Mouse (Mus musculus): ENCODE measurements at regions not wholly inside any gene's neighbourhood (a gene's known extent, or its start where the extent isn't known, plus 50 kb on each side); places are given as distances from the start of the nearest gene placed in this dataset.

DNA sequence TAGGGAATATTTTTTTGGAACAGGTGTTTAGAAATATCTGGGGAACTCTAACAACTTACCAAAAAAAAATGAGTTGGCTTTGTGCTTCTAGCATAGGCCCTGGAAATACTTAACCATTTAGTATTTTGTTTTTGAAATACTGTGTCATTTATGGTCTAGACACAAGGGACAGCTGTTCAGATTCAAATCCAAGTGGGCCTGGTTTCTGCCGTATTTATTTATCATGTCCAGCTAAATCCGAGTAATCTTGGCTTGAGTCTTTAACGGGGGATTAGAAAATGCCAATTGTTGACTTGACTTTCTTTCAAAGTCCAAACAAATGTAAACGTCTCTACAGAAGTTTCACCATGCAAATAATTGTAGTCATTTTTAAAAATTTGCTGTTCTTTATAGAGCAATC is 159.6 kb downstream of the Ndfip2 start:
- intact Hi-C loops (cut with DNase I), result no loop called here
- no peak for DNase-seq (ENCODE audit: extremely low spot score in 1 of 2, low spot score in 2 of 2)

- DNase-seq (ENCODE audit: extremely low spot score in 1 of 2, low spot score in 2 of 2), result no peak
- intact Hi-C loops (cut with DNase I), result no loop called here
Measured at GRCm38 (mm10) chr14:105417458-105417960, 159.1 kb downstream of the Ndfip2 start.

GRCm38 (mm10) chr14:105416964-105417363 is 158.6 kb downstream of the Ndfip2 start:
- DNase-seq (ENCODE audit: extremely low spot score in 1 of 2, low spot score in 2 of 2), result no peak
- intact Hi-C loops (cut with DNase I), result no loop called here

- DNase-seq (ENCODE audit: extremely low spot score in 1 of 2, low spot score in 2 of 2), result no peak
- intact Hi-C loops (cut with DNase I), result no loop called here
Measured at GRCm38 (mm10) chr14:105404662-105405061, 146.3 kb downstream of the Ndfip2 start.

DNA sequence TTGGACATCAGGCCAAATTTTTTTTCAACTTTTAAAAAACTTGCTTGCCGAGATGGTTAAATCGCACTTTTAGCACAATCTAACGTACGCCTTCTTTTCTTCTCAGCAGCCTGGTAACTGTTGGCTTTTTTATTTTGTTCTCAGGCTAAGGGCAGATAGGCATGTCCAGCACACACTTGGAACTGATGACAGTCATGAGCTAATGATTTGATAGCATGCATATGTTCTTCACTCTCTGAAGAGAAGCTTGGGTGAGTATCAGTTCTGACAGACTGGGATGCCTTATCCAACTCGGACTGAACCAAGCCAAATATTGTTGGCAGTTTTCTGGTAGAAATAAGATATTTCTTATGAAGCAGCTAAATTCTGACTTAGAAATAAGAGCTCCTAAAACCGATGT is 145.9 kb downstream of the Ndfip2 start:
- intact Hi-C loops (cut with DNase I), result no loop called here
- no peak for DNase-seq (ENCODE audit: extremely low spot score in 1 of 2, low spot score in 2 of 2)

GRCm38 (mm10) chr14:105403256-105403655 is 144.9 kb downstream of the Ndfip2 start:
- intact Hi-C loops (cut with DNase I), result no loop called here
- no peak for DNase-seq (ENCODE audit: extremely low spot score in 1 of 2, low spot score in 2 of 2)

GRCm38 (mm10) chr14:105402556-105402955 is 144.2 kb downstream of the Ndfip2 start:
- no peak for DNase-seq (ENCODE audit: extremely low spot score in 1 of 2, low spot score in 2 of 2)
- intact Hi-C loops (cut with DNase I), result no loop called here

DNA sequence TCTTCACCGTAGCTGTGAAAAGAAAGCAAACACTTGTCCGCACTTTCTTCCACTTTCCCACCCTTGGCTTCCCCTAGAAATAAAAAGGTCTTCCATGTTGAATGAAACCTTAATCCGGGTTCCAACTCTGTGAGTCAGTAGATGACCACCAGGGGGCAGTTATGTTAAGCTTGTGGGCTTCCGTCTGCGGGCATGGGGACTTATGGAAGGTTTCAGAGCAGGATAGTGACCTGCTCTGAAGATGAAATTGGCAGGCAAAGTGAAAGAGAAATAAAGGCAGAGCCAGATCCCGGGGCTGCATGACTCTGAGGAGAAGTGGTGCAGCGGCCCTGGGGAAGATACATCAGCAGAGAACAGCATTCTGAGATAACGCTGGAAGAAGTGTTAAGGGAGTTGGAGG is 139.1 kb downstream of the Ndfip2 start:
- peak; percentile 59 to 73 for DNase-seq (ENCODE audit: extremely low spot score in 1 of 2, low spot score in 2 of 2)
- intact Hi-C loops (cut with DNase I), result loop anchor here (5.0 to 10.0 kb wide), 3 partner anchors 337 to 527 kb away; partner anchors contain the start of gene Spry2

GRCm38 (mm10) chr14:105392079-105392813 is 133.9 kb downstream of the Ndfip2 start:
- intact Hi-C loops (cut with DNase I), result loop anchor here (10.0 kb wide), 2 partner anchors 343 to 533 kb away; no protein-coding TSS in a partner anchor
- no peak for DNase-seq (ENCODE audit: extremely low spot score in 1 of 2, low spot score in 2 of 2)

GRCm38 (mm10) chr14:105391430-105391829 is 133.1 kb downstream of the Ndfip2 start:
- DNase-seq (ENCODE audit: extremely low spot score in 1 of 2, low spot score in 2 of 2), result no peak
- intact Hi-C loops (cut with DNase I), result loop anchor here (10.0 kb wide), 2 partner anchors 343 to 533 kb away; no protein-coding TSS in a partner anchor

- intact Hi-C loops (cut with DNase I), result no loop called here
- DNase-seq (ENCODE audit: extremely low spot score in 1 of 2, low spot score in 2 of 2), result no peak
Measured at GRCm38 (mm10) chr14:105385119-105385518, 126.7 kb downstream of the Ndfip2 start.

GRCm38 (mm10) chr14:105383382-105383781 is 125.0 kb downstream of the Ndfip2 start:
- no peak for DNase-seq (ENCODE audit: extremely low spot score in 1 of 2, low spot score in 2 of 2)
- intact Hi-C loops (cut with DNase I), result no loop called here

- no peak for DNase-seq (ENCODE audit: extremely low spot score in 1 of 2, low spot score in 2 of 2)
- intact Hi-C loops (cut with DNase I), result no loop called here
Measured at GRCm38 (mm10) chr14:105380101-105380500, 121.7 kb downstream of the Ndfip2 start.

DNA sequence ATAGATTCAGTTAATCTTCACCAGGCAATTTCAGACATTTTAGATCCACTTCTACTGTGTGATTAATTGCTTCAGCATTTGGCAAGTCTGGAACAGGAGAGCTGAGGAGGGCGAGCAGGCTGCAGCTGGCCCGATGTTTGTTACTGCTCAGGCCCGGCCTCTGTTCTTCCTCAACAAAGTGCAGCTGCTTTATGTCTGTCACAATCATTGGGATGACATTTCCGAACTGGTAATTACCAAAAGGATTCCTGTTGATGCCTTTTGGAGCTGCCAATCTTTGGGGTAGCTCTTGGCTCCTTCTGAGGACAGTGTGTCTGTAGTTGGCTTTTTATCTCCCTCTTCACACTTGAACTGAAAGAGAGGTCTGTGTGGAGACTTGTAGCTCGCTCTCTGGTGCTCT is 119.4 kb downstream of the Ndfip2 start:
- no peak for DNase-seq (ENCODE audit: extremely low spot score in 1 of 2, low spot score in 2 of 2)
- intact Hi-C loops (cut with DNase I), result no loop called here

GRCm38 (mm10) chr14:105377035-105377621 is 118.8 kb downstream of the Ndfip2 start:
- DNase-seq (ENCODE audit: extremely low spot score in 1 of 2, low spot score in 2 of 2), result no peak
- intact Hi-C loops (cut with DNase I), result no loop called here

- no peak for DNase-seq (ENCODE audit: extremely low spot score in 1 of 2, low spot score in 2 of 2)
- intact Hi-C loops (cut with DNase I), result no loop called here
Measured at GRCm38 (mm10) chr14:105369637-105370435, 111.5 kb downstream of the Ndfip2 start.

GRCm38 (mm10) chr14:105360530-105360929 is 102.2 kb downstream of the Ndfip2 start:
- DNase-seq (ENCODE audit: extremely low spot score in 1 of 2, low spot score in 2 of 2), result no peak
- intact Hi-C loops (cut with DNase I), result no loop called here

- no peak for DNase-seq (ENCODE audit: extremely low spot score in 1 of 2, low spot score in 2 of 2)
- intact Hi-C loops (cut with DNase I), result no loop called here
Measured at GRCm38 (mm10) chr14:105359829-105360228, 101.5 kb downstream of the Ndfip2 start.
